In genomic region chrY:90741006-90741405, GRCm38 (mm10) we compare ENCODE assay signal across 8 mouse cellular contexts. TPM values are rescaled to one million over a fixed set of nuclear protein-coding genes. Genes with fewer than 3 reads are reported as not detected.
A peak's percentile ranks its signal among the peaks of the same experiment; 100 is the strongest.
DNase-seq lines count a peak whose midpoint lies in the region; ATAC-seq lines count a peak whose summit lies in the region.
"Not testable (repeated sequence)": the region's sequence is repeated elsewhere in the genome, so short reads cannot be mapped to it uniquely, and the experiment has no call there.

No protein-coding gene starts in this region.

- not testable (repeated sequence) for H3K4me3 ChIP-seq in forebrain, embryonic 11.5 days (ENCODE audit: low read depth, low read length); heart, embryonic 15.5 days; liver, embryonic 15.5 days (replicated peaks); stomach, embryonic 15.5 days (replicated peaks)

- H3K4me2 ChIP-seq in forebrain, embryonic 11.5 days (ENCODE audit: low read depth, low read length, severe bottlenecking); heart, embryonic 15.5 days; liver, embryonic 15.5 days; stomach, embryonic 15.5 days: not testable (repeated sequence)

- peak; percentile 62 for DNase-seq in c-Kit-positive CD71-positive TER-119-negative erythroid progenitor cells, embryonic 14.5 days (ENCODE audit: low read depth)
- DNase-seq in forebrain, embryonic 11.5 days (ENCODE audit: low spot score), result peak; percentile 92
- peak; percentile 47 for DNase-seq in kidney, postnatal 10 days
- DNase-seq in neural tube, embryonic 10.5 days (ENCODE audit: extremely low spot score, low spot score), result peak; percentile 72

- WGBS in forebrain, embryonic 11.5 days, result 77% methylated on average over 38 of the region's 38 CpGs
- 77% methylated on average over 38 of the region's 38 CpGs for WGBS in heart, embryonic 15.5 days
- WGBS in liver, embryonic 15.5 days (ENCODE audit: insufficient replicate concordance), result 73% methylated on average over 38 of the region's 38 CpGs
- 78% methylated on average over 38 of the region's 38 CpGs for WGBS in stomach, embryonic 15.5 days

- peaks cover 42% of the 10 kb centered on the region for H3K36me3 ChIP-seq in forebrain, embryonic 11.5 days (ENCODE audit: control insufficient read depth, insufficient read depth, low read length)
- peaks cover 37% of the 10 kb centered on the region for H3K36me3 ChIP-seq in heart, embryonic 15.5 days
- peaks cover 56% of the 10 kb centered on the region for H3K36me3 ChIP-seq in liver, embryonic 15.5 days (replicated peaks)
- H3K36me3 ChIP-seq in stomach, embryonic 15.5 days, result peaks cover 34% of the 10 kb centered on the region

- ATAC-seq in CD4-positive, CD25-positive, alpha-beta regulatory T cell, adult 4 months, result peak; percentile 18
- peak; percentile 62 for ATAC-seq in forebrain, embryonic 11.5 days (replicated peaks; ENCODE audit: low FRiP score)
- peak; percentile 44 for ATAC-seq in heart, embryonic 15.5 days (replicated peaks; ENCODE audit: insufficient number of reproducible peaks, insufficient read depth, low FRiP score, low read depth)
- ATAC-seq in liver, embryonic 15.5 days (ENCODE audit: insufficient read depth), result peak; percentile 16
- ATAC-seq in stomach, embryonic 15.5 days (ENCODE audit: insufficient read depth, low FRiP score, low read depth), result peak; percentile 51

- not testable (repeated sequence) for H3K27ac ChIP-seq in forebrain, embryonic 11.5 days (ENCODE audit: low read depth, low read length); heart, embryonic 15.5 days; liver, embryonic 15.5 days (replicated peaks); stomach, embryonic 15.5 days

- H3K9ac ChIP-seq in forebrain, embryonic 11.5 days (ENCODE audit: low read length); heart, embryonic 15.5 days; liver, embryonic 15.5 days; stomach, embryonic 15.5 days: not testable (repeated sequence)

- H3K27me3 ChIP-seq in forebrain, embryonic 11.5 days (ENCODE audit: control insufficient read depth, insufficient read depth, low read length); heart, embryonic 15.5 days; liver, embryonic 15.5 days; stomach, embryonic 15.5 days (replicated peaks): not testable (repeated sequence)

- peaks cover 51% of the 10 kb centered on the region for H3K9me3 ChIP-seq in forebrain, embryonic 11.5 days (ENCODE audit: control insufficient read depth, low read length)
- H3K9me3 ChIP-seq in heart, embryonic 15.5 days (replicated peaks), result peaks cover 36% of the 10 kb centered on the region
- peaks cover 43% of the 10 kb centered on the region for H3K9me3 ChIP-seq in liver, embryonic 15.5 days (replicated peaks)
- peaks cover 37% of the 10 kb centered on the region for H3K9me3 ChIP-seq in stomach, embryonic 15.5 days

- not testable (repeated sequence) for H3K4me1 ChIP-seq in forebrain, embryonic 11.5 days (replicated peaks; ENCODE audit: control insufficient read depth, insufficient read depth, low read length); heart, embryonic 15.5 days (replicated peaks); liver, embryonic 15.5 days (replicated peaks); stomach, embryonic 15.5 days

RNA-seq across cellular contexts. Expression of gene Gm21860, which starts 13.6 kb away (rescaled TPM):
- polyA plus RNA-seq in CD4-positive, CD25-positive, alpha-beta regulatory T cell, adult 4 months (2017; shearing (Covaris generic)), result not detected
- polyA plus RNA-seq in forebrain, embryonic 11.5 days (2014; fragmentation: Nextera tagmentation; extraction: Ambion mirVana), result not detected in 2 replicates
- polyA plus RNA-seq in heart, embryonic 15.5 days (2015; fragmentation: Nextera tagmentation; extraction: Ambion mirVana), result not detected in 2 replicates
- not detected in 2 replicates for polyA plus RNA-seq in liver, embryonic 15.5 days (2015; fragmentation: Nextera tagmentation; extraction: Ambion mirVana)
- polyA plus RNA-seq in stomach, embryonic 15.5 days (2015; fragmentation: Nextera tagmentation; extraction: Ambion mirVana), result not detected in 2 replicates

RNA-seq across cellular contexts. Expression of gene Gm47283, which starts 43.5 kb away (rescaled TPM):
- not detected for polyA plus RNA-seq in CD4-positive, CD25-positive, alpha-beta regulatory T cell, adult 4 months (2017; shearing (Covaris generic))
- not detected in 2 replicates for polyA plus RNA-seq in forebrain, embryonic 11.5 days (2014; fragmentation: Nextera tagmentation; extraction: Ambion mirVana)
- not detected in 2 replicates for polyA plus RNA-seq in heart, embryonic 15.5 days (2015; fragmentation: Nextera tagmentation; extraction: Ambion mirVana)
- polyA plus RNA-seq in liver, embryonic 15.5 days (2015; fragmentation: Nextera tagmentation; extraction: Ambion mirVana), result not detected in 2 replicates
- not detected in 2 replicates for polyA plus RNA-seq in stomach, embryonic 15.5 days (2015; fragmentation: Nextera tagmentation; extraction: Ambion mirVana)
